Mouse (Mus musculus): Measurements from ENCODE around the gene Gpr3. TPM values are rescaled to one million over a fixed set of nuclear protein-coding genes. Genes with fewer than 3 reads are reported as not detected.

Gene Gpr3
- polyA plus RNA-seq, 1 experiment: 0.36 TPM

- no peak for DNase-seq (ENCODE audit: low spot score)
Measured at GRCm38 (mm10) chr4:133170056-133170524, 42.2 kb downstream of the Gpr3 start.

DNA sequence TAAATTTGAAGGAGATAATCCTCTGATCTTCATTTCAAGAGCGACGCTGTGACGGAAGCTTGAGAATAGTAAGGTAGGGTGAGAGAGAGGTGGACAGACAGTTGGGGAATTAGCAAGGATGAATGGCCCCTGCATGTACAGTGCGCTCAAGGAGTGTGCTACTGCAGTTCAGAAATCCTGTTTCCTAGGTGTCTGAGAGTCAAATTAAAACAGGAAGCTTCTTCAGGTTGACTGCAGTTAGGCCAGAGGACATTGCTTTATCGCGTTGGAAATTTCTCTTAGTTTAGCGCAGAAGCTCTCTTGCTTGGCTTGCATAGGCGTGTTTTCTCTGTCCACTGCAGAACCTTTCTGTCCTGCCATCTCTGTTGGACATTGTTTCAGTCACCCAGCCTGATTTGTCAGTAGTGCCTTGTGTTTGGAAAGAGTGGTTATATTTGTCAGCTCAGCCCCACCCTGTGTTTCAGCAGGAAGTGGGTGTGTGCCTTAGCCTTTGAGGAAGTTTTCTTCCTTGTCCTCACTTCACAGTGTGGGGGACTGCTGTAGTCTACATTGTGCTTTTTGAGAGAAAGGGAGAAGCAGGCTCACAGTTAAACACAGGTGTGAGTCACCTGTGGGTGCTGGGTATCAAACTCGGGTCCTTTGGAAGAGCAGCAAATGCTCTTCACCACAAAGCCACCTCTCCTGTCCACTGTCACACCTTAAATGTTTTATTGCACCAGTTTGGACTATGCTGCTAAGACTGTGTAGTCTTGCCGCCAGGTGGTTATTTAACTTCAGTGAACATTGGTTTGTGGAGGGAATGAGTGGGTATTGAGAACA, 42.9 kb downstream of the Gpr3 start:
- no peak for DNase-seq (ENCODE audit: low spot score)

DNA sequence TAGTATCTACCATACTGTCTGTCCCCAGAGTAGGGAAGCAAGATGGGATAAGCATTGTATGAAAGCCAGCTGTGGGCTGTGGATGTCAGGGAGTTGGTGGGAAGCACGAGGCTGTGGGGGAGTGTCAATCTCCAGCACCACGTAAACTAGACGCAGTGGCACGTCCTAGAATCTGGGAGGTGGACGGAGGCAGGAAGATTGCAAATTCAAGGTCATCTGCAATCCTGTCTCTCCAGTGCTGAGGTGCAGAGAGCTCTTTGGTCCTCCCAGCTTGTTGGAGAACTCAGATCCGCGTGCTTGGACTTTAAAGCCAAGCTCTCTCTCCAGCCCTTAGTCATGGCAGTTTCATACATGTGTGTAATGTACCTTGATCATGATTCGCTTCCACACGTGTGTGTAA, 45.6 kb downstream of the Gpr3 start:
- no peak for DNase-seq (ENCODE audit: low spot score)

- DNase-seq (ENCODE audit: low spot score): no peak
Measured at GRCm38 (mm10) chr4:133162196-133162595, 50.1 kb downstream of the Gpr3 start.

GRCm38 (mm10) chr4:133160821-133161220, 51.5 kb downstream of the Gpr3 start:
- no peak for DNase-seq (ENCODE audit: low spot score)

- no peak for DNase-seq (ENCODE audit: low spot score)
Measured at GRCm38 (mm10) chr4:133160211-133160610, 52.1 kb downstream of the Gpr3 start.

GRCm38 (mm10) chr4:133159646-133160045, 52.7 kb downstream of the Gpr3 start:
- no peak for DNase-seq (ENCODE audit: low spot score)

Other genes starting within 250 kb of the Gpr3 start
- 1.3 and 1.8 TPM in 2 replicates for gene Fgr, start 238.4 kb downstream of the Gpr3 start, polyA plus RNA-seq (2012; rRNA removed)
- gene Ahdc1, start 201.3 kb downstream of the Gpr3 start, polyA plus RNA-seq (2012; rRNA removed): 5.3 and 13.3 TPM in 2 replicates
- 44.4 and 59.3 TPM in 2 replicates for gene Wasf2, start 82.0 kb downstream of the Gpr3 start, polyA plus RNA-seq (2012; rRNA removed)
- 1.5 and 2.1 TPM in 2 replicates for gene Cd164l2, start 405 bp downstream of the Gpr3 start, polyA plus RNA-seq (2012; rRNA removed)
- 23.8 and 24.2 TPM in 2 replicates for gene Map3k6, start 28.3 kb upstream of the Gpr3 start, polyA plus RNA-seq (2012; rRNA removed)
- gene Sytl1, start 50.6 kb upstream of the Gpr3 start, polyA plus RNA-seq (2012; rRNA removed): 67.1 and 79.6 TPM in 2 replicates
- gene Tmem222, start 65.3 kb upstream of the Gpr3 start, polyA plus RNA-seq (2012; rRNA removed): 81.0 and 92.6 TPM in 2 replicates
- 24.7 and 35.5 TPM in 2 replicates for gene Wdtc1, start 140.9 kb upstream of the Gpr3 start, polyA plus RNA-seq (2012; rRNA removed)
- 30.7 and 43.4 TPM in 2 replicates for gene Slc9a1, start 157.2 kb upstream of the Gpr3 start, polyA plus RNA-seq (2012; rRNA removed)